Mouse (Mus musculus) heart, embryonic 15.5 days (tissue): ENCODE results near the gene Msantd2. TPM values are rescaled to one million over a fixed set of nuclear protein-coding genes. Genes with fewer than 3 reads are reported as not detected.

Experiments used
- ATAC-seq: fragments of 200-750 bp; cut with Nextera tagmentation; replicated peaks from 2 replicates; pipeline ENCODE4 v1.8.0; 2017; ENCODE audit warnings: low read depth, moderate TSS enrichment; ENCODE audit not compliant: insufficient number of reproducible peaks, insufficient read depth, low FRiP score
- H3K27ac ChIP-seq: fragments of 300-500 bp; sonication (generic); 2 replicates; pipeline ENCODE4 v1.5.1; 2015; ENCODE audit warnings: mild to moderate bottlenecking, inconsistent platforms
- H3K27me3 ChIP-seq: fragments of 300-500 bp; sonication (generic); 2 replicates; pipeline ENCODE4 v1.6.1; 2015; ENCODE audit warnings: inconsistent platforms
- H3K36me3 ChIP-seq: fragments of 300-500 bp; sonication (generic); 2 replicates; pipeline ENCODE4 v1.6.1; 2015; ENCODE audit warnings: mild to moderate bottlenecking, inconsistent platforms
- H3K4me1 ChIP-seq: fragments of 300-500 bp; sonication (generic); replicated peaks from 2 replicates; pipeline ENCODE4 v1.6.1; 2015; ENCODE audit warnings: inconsistent platforms
- H3K4me2 ChIP-seq: fragments of 300-500 bp; sonication (generic); 2 replicates; pipeline ENCODE4 v1.6.1; 2015; ENCODE audit warnings: inconsistent platforms, mild to moderate bottlenecking, moderate library complexity
- H3K4me3 ChIP-seq: fragments of 300-500 bp; sonication (generic); 2 replicates; pipeline ENCODE4 v1.5.1; 2015; ENCODE audit warnings: mild to moderate bottlenecking, inconsistent platforms
- H3K9ac ChIP-seq: fragments of 300-500 bp; sonication (generic); 2 replicates; pipeline ENCODE4 v1.6.1; 2015; ENCODE audit warnings: mild to moderate bottlenecking, inconsistent platforms
- H3K9me3 ChIP-seq: fragments of 300-500 bp; sonication (generic); replicated peaks from 2 replicates; pipeline ENCODE4 v1.6.1; 2016; ENCODE audit warnings: inconsistent platforms
- WGBS: fragments of 180-500 bp; shearing (Covaris S2); methylation state at CpG from one replicate; pipeline ENCODE4 v1.1.7; 2015; ENCODE audit warnings: mixed read lengths; 5-methylcytosine and 5-hydroxymethylcytosine counted together
- polyA plus RNA-seq: library from polyadenylated mRNA; unstranded; fragments of >200 nt; fragmentation: Nextera tagmentation; extraction: Ambion mirVana; gene quantifications from 2 replicates; pipeline ENCODE4 v1.2.1, GENCODE M21; 2015

Msantd2 gene
- polyA plus RNA-seq, 1 experiment from 2014 or later = 9.5 TPM

- Histone ChIP-seq H3K9ac (no peak overlapping the region), H3K4me1 (peaks cover 17% of the 10 kb centered on the region), H3K4me2 (no peak overlapping the region), H3K4me3 (no peak overlapping the region), H3K27ac (no peak overlapping the region), H3K9me3 (no peaks in the 10 kb centered on the region), H3K36me3 (no peaks in the 10 kb centered on the region), H3K27me3 (peaks cover 61% of the 10 kb centered on the region)
- no peak for ATAC-seq
- 7% methylated on average over 3 of the region's 3 CpGs for WGBS
These were observed 27.5 kb upstream of the Msantd2 start for GRCm38 (mm10) chr9:37461571-37461970.

GRCm38 (mm10) chr9:37462764-37463163 lies 26.4 kb upstream of the Msantd2 start:
- Histone ChIP-seq H3K4me1 (peaks cover 12% of the 10 kb centered on the region), H3K27me3 (peaks cover 49% of the 10 kb centered on the region)
- ATAC-seq = no peak

DNA sequence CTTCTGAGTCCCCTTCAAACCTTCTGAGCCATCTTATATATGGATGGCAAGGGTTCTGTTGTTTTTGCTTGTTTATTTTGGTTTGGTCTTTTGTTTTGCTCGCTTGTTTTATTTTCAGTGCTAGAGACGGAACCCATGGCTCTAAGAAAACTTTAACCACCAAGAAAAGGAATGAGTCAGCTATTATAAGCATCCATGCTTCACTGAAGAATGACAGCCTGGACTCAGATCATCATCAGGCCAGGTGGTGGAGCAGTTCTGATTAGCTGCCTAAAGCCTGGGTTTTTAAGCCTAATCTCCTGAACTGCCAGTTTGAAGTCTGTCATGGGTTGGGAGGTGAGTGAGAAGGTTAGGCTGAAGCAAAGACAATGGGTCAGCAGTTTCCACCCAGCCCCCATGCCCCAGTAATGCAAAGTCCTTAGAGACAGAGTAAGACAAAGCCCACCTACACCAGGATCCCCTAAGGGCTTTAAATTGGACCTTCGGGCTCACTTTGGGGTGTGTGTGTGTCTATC lies 15.5 kb upstream of the Msantd2 start:
- Histone ChIP-seq H3K4me2 (no peak overlapping the region), H3K9me3 (no peaks in the 10 kb centered on the region), H3K4me3 (no peak overlapping the region), H3K9ac (no peak overlapping the region), H3K4me1 (no peaks in the 10 kb centered on the region), H3K36me3 (no peaks in the 10 kb centered on the region), H3K27me3 (no peaks in the 10 kb centered on the region), H3K27ac (no peak overlapping the region)
- 72% methylated on average over 3 of the region's 3 CpGs for WGBS
- ATAC-seq = no peak

More at GRCm38 (mm10) chr9:37462764-37463163, 26.4 kb upstream of the Msantd2 start:
- H3K9me3 ChIP-seq = no peaks in the 10 kb centered on the region
- H3K9ac ChIP-seq = no peak overlapping the region
- H3K36me3 ChIP-seq = no peaks in the 10 kb centered on the region
- no peak overlapping the region for H3K4me3 ChIP-seq
- H3K4me2 ChIP-seq = no peak overlapping the region
- 17% methylated on average over 7 of the region's 7 CpGs for WGBS
- no peak overlapping the region for H3K27ac ChIP-seq

- 76% methylated on average over 7 of the region's 7 CpGs for WGBS
These were observed 14.2 kb upstream of the Msantd2 start for GRCm38 (mm10) chr9:37474923-37475322.

DNA sequence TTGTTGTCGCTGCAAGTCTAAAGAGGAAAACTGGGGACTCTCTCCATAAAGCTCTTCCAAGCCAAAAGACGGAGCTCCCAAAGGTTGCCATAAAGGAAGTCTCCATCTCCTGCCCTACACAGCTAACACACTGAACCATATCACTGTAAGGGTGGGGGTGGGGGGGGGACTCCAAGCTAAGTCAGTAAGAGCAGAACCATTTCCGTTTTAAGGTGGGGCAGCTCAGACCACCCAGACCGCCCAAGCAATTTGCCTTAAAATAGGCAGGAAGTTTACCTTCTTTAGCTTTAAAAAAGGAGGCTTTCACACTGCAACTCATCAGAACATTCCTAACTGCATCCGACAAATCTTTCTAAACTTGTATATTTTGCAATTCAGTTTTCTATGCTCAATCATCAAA lies 4.0 kb upstream of the Msantd2 start:
- H3K4me2 ChIP-seq = no peak overlapping the region
- peaks cover 10% of the 10 kb centered on the region for H3K4me1 ChIP-seq
- H3K27ac ChIP-seq = no peak overlapping the region
- H3K36me3 ChIP-seq = no peaks in the 10 kb centered on the region
- H3K9me3 ChIP-seq = no peaks in the 10 kb centered on the region
- H3K9ac ChIP-seq = no peak overlapping the region
- H3K4me3 ChIP-seq = no peak overlapping the region
- no peak for ATAC-seq
- no peaks in the 10 kb centered on the region for H3K27me3 ChIP-seq
- 62% methylated on average over 5 of the region's 5 CpGs for WGBS

More at GRCm38 (mm10) chr9:37474923-37475322, 14.2 kb upstream of the Msantd2 start:
- no peak overlapping the region for H3K9ac ChIP-seq
- no peak for ATAC-seq
- H3K4me1 ChIP-seq = no peaks in the 10 kb centered on the region
- no peaks in the 10 kb centered on the region for H3K9me3 ChIP-seq
- H3K27ac ChIP-seq = no peak overlapping the region
- H3K4me2 ChIP-seq = no peak overlapping the region
- H3K36me3 ChIP-seq = no peaks in the 10 kb centered on the region
- H3K4me3 ChIP-seq = no peak overlapping the region
- H3K27me3 ChIP-seq = no peaks in the 10 kb centered on the region

DNA sequence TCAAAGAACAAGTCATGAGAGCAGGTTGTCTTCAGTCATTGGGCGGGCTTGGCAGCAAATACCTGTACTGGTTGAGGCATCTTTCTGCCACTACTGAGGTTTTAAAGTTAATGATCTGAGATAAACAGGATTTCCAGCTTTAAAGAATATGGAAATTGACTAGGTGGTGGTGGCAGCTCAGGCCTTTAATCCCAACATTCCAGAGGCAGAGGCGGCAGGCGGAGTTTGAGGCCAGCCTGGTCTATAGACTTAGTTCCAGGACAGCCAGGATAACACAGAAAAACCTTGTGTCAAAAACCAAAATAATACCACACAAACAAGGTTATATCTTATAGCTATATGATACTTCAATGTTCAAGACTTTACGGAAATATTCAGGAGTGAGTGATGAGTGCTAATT lies 1.1 kb upstream of the Msantd2 start:
- H3K27me3 ChIP-seq = no peaks in the 10 kb centered on the region
- ATAC-seq = no peak
- peak overlapping the region; percentile 97 for H3K9ac ChIP-seq
- H3K4me3 ChIP-seq = peak overlapping the region; percentile 99
- H3K27ac ChIP-seq = peak overlapping the region; percentile 100
- H3K9me3 ChIP-seq = no peaks in the 10 kb centered on the region
- no peaks in the 10 kb centered on the region for H3K36me3 ChIP-seq
- H3K4me2 ChIP-seq = peak overlapping the region; percentile 91
- WGBS = 39% methylated on average over 4 of the region's 4 CpGs
- H3K4me1 ChIP-seq = peaks cover 17% of the 10 kb centered on the region

DNA sequence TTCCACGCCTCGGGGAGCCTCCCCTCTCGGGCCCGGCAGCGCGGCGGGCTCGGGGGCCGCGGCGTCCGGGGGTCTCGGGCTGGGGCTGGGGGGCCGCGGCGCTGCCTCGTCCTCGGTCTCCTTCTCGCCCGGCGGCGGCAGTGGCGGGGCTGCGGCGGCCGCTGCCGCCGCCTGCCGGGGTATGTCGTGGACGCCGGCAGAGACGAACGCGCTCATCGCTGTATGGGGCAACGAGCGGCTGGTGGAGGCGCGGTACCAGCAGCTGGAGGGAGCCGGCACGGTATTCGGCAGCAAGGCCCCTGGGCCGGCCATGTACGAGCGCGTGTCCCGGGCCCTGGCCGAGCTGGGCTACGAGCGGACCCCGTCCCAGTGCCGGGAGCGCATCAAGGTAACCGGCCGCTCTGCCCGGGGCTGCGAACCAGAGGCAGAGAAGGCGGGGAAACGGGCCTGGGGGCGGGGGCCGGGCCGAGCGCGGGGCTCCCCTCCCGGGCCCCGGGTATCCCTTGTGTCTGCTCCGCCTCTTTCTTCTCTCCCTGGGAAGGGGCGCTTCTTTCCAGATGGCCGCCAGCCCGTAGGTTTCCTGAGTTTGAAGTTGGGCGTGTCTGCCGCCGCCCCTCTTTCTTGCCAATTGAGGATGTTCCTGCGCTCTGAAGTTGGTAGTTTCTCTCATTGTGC lies 464 bp downstream of the Msantd2 start:
- Histone ChIP-seq H3K9ac (peak overlapping the region; percentile 97), H3K4me3 (peak overlapping the region; percentile 99), H3K36me3 (no peaks in the 10 kb centered on the region; the same call in 1 of the 2 replicates), H3K4me2 (peak overlapping the region; percentile 91), H3K9me3 (no peaks in the 10 kb centered on the region), H3K27me3 (no peaks in the 10 kb centered on the region), H3K4me1 (peaks cover 17% of the 10 kb centered on the region), H3K27ac (peak overlapping the region; percentile 100)
- ATAC-seq = peak; percentile 73
- under 1% methylated on average over 74 of the region's 75 CpGs for WGBS

DNA sequence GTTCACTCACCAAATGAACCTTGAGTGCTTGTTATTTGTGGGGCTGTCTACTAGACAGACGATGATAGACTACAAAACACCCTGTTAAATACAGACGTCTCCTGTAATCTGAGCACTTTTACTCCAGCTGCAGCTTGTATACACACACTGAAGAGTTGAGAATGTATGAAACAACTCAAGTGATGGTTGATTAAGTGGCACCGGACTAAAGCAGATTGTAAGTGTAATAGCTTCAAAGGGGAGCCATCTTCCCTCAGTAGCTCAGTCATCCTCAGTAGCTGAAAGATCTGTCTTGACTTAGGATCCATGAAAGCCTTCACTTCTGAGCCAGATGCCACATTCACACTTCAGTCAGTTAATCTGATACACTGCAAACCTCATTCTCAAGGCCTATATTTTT lies 6.6 kb downstream of the Msantd2 start:
- H3K27ac ChIP-seq = no peak overlapping the region
- ATAC-seq = no peak
- no peak overlapping the region for H3K4me3 ChIP-seq
- no peaks in the 10 kb centered on the region; the same call in 1 of the 2 replicates for H3K36me3 ChIP-seq
- no peaks in the 10 kb centered on the region for H3K27me3 ChIP-seq
- 58% methylated on average over 3 of the region's 3 CpGs for WGBS
- H3K4me2 ChIP-seq = no peak overlapping the region
- peaks cover 1% of the 10 kb centered on the region; the same call in 1 of the 2 replicates for H3K4me1 ChIP-seq
- no peaks in the 10 kb centered on the region for H3K9me3 ChIP-seq
- no peak overlapping the region for H3K9ac ChIP-seq

DNA sequence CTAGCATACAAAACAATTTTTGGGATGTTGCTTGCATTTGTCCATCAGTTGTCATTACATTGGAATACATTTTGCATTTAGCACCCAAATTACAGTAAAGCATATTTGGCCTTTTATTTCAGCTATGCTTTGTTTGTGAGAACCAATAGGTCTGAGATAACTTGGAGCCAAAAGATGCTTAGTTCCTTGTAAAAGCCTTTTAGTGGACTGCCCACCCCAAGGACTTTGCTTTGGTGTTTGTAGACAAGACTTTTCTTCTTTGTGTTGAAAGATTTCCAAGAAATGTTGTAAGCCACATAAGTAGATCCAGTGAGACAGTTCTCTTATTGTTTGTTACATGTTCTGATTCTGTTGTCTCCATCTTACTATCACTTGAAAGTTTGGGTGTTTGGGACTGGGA lies 7.2 kb downstream of the Msantd2 start:
- Histone ChIP-seq H3K27me3 (no peaks in the 10 kb centered on the region), H3K36me3 (no peaks in the 10 kb centered on the region; the same call in 1 of the 2 replicates), H3K4me1 (no peaks in the 10 kb centered on the region), H3K4me3 (no peak overlapping the region), H3K27ac (no peak overlapping the region), H3K4me2 (no peak overlapping the region), H3K9ac (no peak overlapping the region), H3K9me3 (no peaks in the 10 kb centered on the region)
- ATAC-seq = no peak

- 83% methylated on average over 3 of the region's 3 CpGs for WGBS
- no peak overlapping the region for H3K9ac ChIP-seq
- H3K9me3 ChIP-seq = no peaks in the 10 kb centered on the region
- ATAC-seq = no peak
- no peaks in the 10 kb centered on the region for H3K27me3 ChIP-seq
- no peaks in the 10 kb centered on the region for H3K36me3 ChIP-seq
- H3K4me3 ChIP-seq = no peak overlapping the region
- H3K27ac ChIP-seq = no peak overlapping the region
- no peaks in the 10 kb centered on the region for H3K4me1 ChIP-seq
- no peak overlapping the region for H3K4me2 ChIP-seq
These were observed 11.1 kb downstream of the Msantd2 start for GRCm38 (mm10) chr9:37500201-37500600.

- Histone ChIP-seq H3K27ac (no peak overlapping the region), H3K9ac (no peak overlapping the region), H3K4me3 (no peak overlapping the region), H3K4me1 (no peaks in the 10 kb centered on the region), H3K9me3 (no peaks in the 10 kb centered on the region), H3K4me2 (no peak overlapping the region), H3K36me3 (no peaks in the 10 kb centered on the region), H3K27me3 (no peaks in the 10 kb centered on the region)
- ATAC-seq = no peak
- WGBS = 90% methylated on average over 1 of the region's 1 CpGs
These were observed 12.1 kb downstream of the Msantd2 start for GRCm38 (mm10) chr9:37501170-37501569.

DNA sequence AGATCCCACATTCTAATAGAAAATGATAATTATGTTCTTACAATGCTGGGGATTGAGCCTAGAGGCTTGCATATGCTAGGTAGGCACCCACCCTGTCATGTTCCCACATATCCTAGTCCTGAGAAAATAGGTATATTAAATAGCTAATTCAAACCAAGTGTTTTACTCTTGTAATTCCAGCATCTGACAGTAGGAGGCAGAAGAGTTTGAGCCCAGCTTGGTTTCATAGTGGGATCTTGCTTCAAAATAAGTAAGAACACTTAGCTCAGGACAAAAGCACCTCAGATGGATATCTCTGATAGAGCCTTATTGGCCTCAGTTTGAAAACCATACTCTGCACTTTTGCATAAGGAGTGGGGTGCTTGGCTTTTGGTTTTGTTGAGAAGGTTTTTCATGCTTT lies 15.2 kb downstream of the Msantd2 start:
- Histone ChIP-seq H3K9me3 (no peaks in the 10 kb centered on the region), H3K27me3 (no peaks in the 10 kb centered on the region), H3K4me1 (no peaks in the 10 kb centered on the region), H3K27ac (no peak overlapping the region), H3K4me3 (no peak overlapping the region), H3K9ac (no peak overlapping the region), H3K4me2 (no peak overlapping the region), H3K36me3 (no peaks in the 10 kb centered on the region)
- ATAC-seq = no peak
